Mouse (Mus musculus): ENCODE data around the gene Vezt.

Gene Vezt

GRCm38 (mm10) chr10:94037596-94037995, 2.0 kb upstream of the Vezt start:
- DNase-seq: no peak

- DNase-seq: no peak
These were observed 1.6 kb upstream of the Vezt start for GRCm38 (mm10) chr10:94037196-94037595.

GRCm38 (mm10) chr10:94036375-94036758, 750 bp upstream of the Vezt start:
- DNase-seq: no peak

- DNase-seq: peak; percentile 55 to 78
These were observed 550 bp downstream of the Vezt start for GRCm38 (mm10) chr10:94034876-94035657.

GRCm38 (mm10) chr10:94031164-94031563, 4.5 kb downstream of the Vezt start:
- no peak for DNase-seq

- no peak for DNase-seq
These were observed 7.1 kb downstream of the Vezt start for GRCm38 (mm10) chr10:94028493-94028892.

- no peak for DNase-seq
These were observed 10.5 kb downstream of the Vezt start for GRCm38 (mm10) chr10:94025079-94025478.

- DNase-seq: no peak
These were observed 14.6 kb downstream of the Vezt start for GRCm38 (mm10) chr10:94021059-94021458.

- DNase-seq: peak; percentile 32 to 47
These were observed 15.0 kb downstream of the Vezt start for GRCm38 (mm10) chr10:94020587-94020986.

- DNase-seq: no peak
These were observed 18.2 kb downstream of the Vezt start for GRCm38 (mm10) chr10:94017455-94017854.

GRCm38 (mm10) chr10:94014200-94014599, 21.4 kb downstream of the Vezt start:
- DNase-seq: peak; percentile 15 to 27

GRCm38 (mm10) chr10:94013196-94013595, 22.4 kb downstream of the Vezt start:
- DNase-seq: peak; percentile 75 to 87

- DNase-seq: no peak
These were observed 24.6 kb downstream of the Vezt start for GRCm38 (mm10) chr10:94011024-94011423.

GRCm38 (mm10) chr10:94009991-94010679, 25.5 kb downstream of the Vezt start:
- DNase-seq: no peak

GRCm38 (mm10) chr10:94008356-94008755, 27.3 kb downstream of the Vezt start:
- no peak for DNase-seq

- peak; percentile 53 to 68 for DNase-seq
These were observed 35.4 kb downstream of the Vezt start for GRCm38 (mm10) chr10:94000223-94000622.

- peak in 1 of 2 experiments; percentile 17 for DNase-seq
These were observed 36.3 kb downstream of the Vezt start for GRCm38 (mm10) chr10:93999357-93999756.

- no peak for DNase-seq
These were observed 40.5 kb downstream of the Vezt start for GRCm38 (mm10) chr10:93995100-93995499.

- DNase-seq: no peak
These were observed 41.5 kb downstream of the Vezt start for GRCm38 (mm10) chr10:93994136-93994535.

- DNase-seq: no peak
These were observed 50.3 kb downstream of the Vezt start for GRCm38 (mm10) chr10:93985357-93985756.

- no peak for DNase-seq
These were observed 66.3 kb downstream of the Vezt start for GRCm38 (mm10) chr10:93969306-93969705.

- DNase-seq: no peak
These were observed 68.1 kb downstream of the Vezt start for GRCm38 (mm10) chr10:93967486-93967885.

GRCm38 (mm10) chr10:93954023-93954422, 81.6 kb downstream of the Vezt start:
- DNase-seq: no peak

GRCm38 (mm10) chr10:93953504-93953903, 82.1 kb downstream of the Vezt start:
- DNase-seq: no peak
